Comparison of ENCODE assay signal across 21 mouse cellular contexts in genomic region chr19:37934640-37935039, GRCm38 (mm10).
"Had no signal": no experiment of that assay in that cellular context is flagged by ENCODE, and none has a peak within 500 bp of the region (broad histone marks: within the 10 kb centered on the region; RNA-seq: fewer than 3 reads in every experiment).

No protein-coding gene starts in this region.

- ATAC-seq: hindbrain, embryonic 16.5 days; hindbrain, postnatal 0 days; intestine, embryonic 15.5 days; intestine, embryonic 16.5 days; intestine, postnatal 0 days had no signal

- DNase-seq: heart, postnatal 10 days; heart, postnatal 14 days; heart, postnatal 36 days; heart, postnatal 4 days; kidney, adult 11 months; kidney, adult 18-20 months; kidney, adult 2 months; kidney, adult 8-10 months; kidney, adult 9 months; kidney, postnatal 10 days; kidney, postnatal 14 days; kidney, postnatal 25 days; kidney, postnatal 36 days; kidney, postnatal 4 days; layer of hippocampus, adult 9-11 months; layer of hippocampus, postnatal 36 days had no signal
